Mouse (Mus musculus) hindbrain, embryonic 10.5 days (tissue): ENCODE measurements at regions not wholly inside any gene's neighbourhood (a gene's known extent, or its start where the extent isn't known, plus 50 kb on each side); places are given as distances from the start of the nearest gene placed in this dataset.
A peak's percentile ranks its signal among the peaks of the same experiment; 100 is the strongest.

ENCODE experiments used
- DNase-seq: peaks from one replicate; pipeline ENCODE4 v3.0.0-alpha.2; 2017; ENCODE audit warnings: low spot score
- H3K27ac ChIP-seq: fragments of 300-500 bp; sonication (generic); 2 replicates; pipeline ENCODE4 v1.5.1; 2016; ENCODE audit warnings: mild to moderate bottlenecking, moderate library complexity
- H3K27me3 ChIP-seq: fragments of 300-500 bp; sonication (generic); 2 replicates; pipeline ENCODE4 v1.6.1; 2016; ENCODE audit warnings: mild to moderate bottlenecking; ENCODE audit not compliant: poor library complexity, insufficient read depth, severe bottlenecking
- H3K36me3 ChIP-seq: fragments of 300-500 bp; sonication (generic); 2 replicates; pipeline ENCODE4 v1.6.1; 2016; ENCODE audit warnings: mild to moderate bottlenecking, moderate library complexity
- H3K4me1 ChIP-seq: fragments of 300-500 bp; sonication (generic); replicated peaks from 2 replicates; pipeline ENCODE4 v1.6.1; 2016; ENCODE audit warnings: mild to moderate bottlenecking
- H3K4me3 ChIP-seq: fragments of 300-500 bp; sonication (generic); 2 replicates; pipeline ENCODE4 v1.5.1; 2016; ENCODE audit warnings: mild to moderate bottlenecking, moderate library complexity
- H3K9me3 ChIP-seq: fragments of 300-500 bp; sonication (generic); 2 replicates; pipeline ENCODE4 v1.6.1; 2016; ENCODE audit warnings: mild to moderate bottlenecking, moderate library complexity
- WGBS: fragments of 180-500 bp; shearing (Covaris S2); methylation state at CpG from one replicate; pipeline ENCODE4 v1.1.7; 2016; 5-methylcytosine and 5-hydroxymethylcytosine counted together

DNA sequence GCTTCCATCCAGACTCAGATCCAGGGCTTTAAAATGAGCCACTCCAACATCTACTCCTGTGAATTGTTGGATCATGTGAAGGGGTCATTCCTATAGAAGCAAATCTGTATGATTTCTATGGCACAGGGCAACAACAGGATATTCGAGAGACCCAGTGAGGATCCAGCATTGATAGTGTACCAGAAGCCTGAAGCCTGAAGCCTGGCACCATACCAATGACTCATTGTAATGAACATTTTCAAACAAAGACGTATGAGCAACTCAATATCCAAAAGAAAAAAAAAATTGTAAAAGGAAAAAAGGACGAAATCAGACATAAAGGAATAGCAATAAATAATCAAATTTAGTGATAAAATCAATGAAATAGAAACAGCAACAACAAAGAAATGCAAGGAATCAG is 991.5 kb downstream of the Slc22a22 start:
- WGBS, result 81% methylated on average over 3 of the region's 3 CpGs

GRCm38 (mm10) chr15:56484693-56485092 is 992.7 kb downstream of the Slc22a22 start:
- no peak for DNase-seq
- no peaks in the 10 kb centered on the region for H3K4me1 ChIP-seq
- H3K9me3 ChIP-seq, result no peaks in the 10 kb centered on the region
- no peak overlapping the region for H3K4me3 ChIP-seq
- H3K36me3 ChIP-seq, result no peaks in the 10 kb centered on the region
- no peaks in the 10 kb centered on the region for H3K27me3 ChIP-seq
- WGBS, result 84% methylated on average over 3 of the region's 3 CpGs
- no peak overlapping the region for H3K27ac ChIP-seq

More for the DNA sequence above, 991.5 kb downstream of the Slc22a22 start:
- Histone ChIP-seq H3K4me3 (no peak overlapping the region), H3K36me3 (no peaks in the 10 kb centered on the region), H3K27me3 (no peaks in the 10 kb centered on the region), H3K9me3 (no peaks in the 10 kb centered on the region), H3K27ac (no peak overlapping the region), H3K4me1 (no peaks in the 10 kb centered on the region)
- DNase-seq, result no peak

DNA sequence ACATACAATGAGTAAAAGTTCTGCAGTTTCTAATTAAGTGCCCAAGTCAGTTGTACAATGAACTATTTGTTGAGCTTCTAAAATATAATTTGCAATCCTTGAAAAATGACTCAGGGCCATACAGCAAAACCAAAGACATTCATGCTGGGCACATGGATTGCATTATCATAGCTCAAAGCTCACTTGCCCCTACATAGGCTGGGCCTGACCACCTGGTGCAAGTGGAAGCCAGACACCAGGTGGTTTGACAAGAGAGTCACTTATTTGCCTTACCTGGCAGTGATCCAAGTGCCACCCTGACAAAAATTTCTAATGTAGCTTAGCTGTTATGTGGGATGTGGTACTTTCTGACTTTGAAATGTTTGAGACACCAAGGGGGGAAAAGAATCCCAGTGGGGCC is 997.7 kb downstream of the Slc22a22 start:
- H3K4me1 ChIP-seq, result no peaks in the 10 kb centered on the region
- no peak overlapping the region for H3K27ac ChIP-seq
- no peaks in the 10 kb centered on the region for H3K27me3 ChIP-seq
- no peaks in the 10 kb centered on the region for H3K36me3 ChIP-seq
- H3K9me3 ChIP-seq, result no peaks in the 10 kb centered on the region
- DNase-seq, result no peak
- no peak overlapping the region for H3K4me3 ChIP-seq

DNA sequence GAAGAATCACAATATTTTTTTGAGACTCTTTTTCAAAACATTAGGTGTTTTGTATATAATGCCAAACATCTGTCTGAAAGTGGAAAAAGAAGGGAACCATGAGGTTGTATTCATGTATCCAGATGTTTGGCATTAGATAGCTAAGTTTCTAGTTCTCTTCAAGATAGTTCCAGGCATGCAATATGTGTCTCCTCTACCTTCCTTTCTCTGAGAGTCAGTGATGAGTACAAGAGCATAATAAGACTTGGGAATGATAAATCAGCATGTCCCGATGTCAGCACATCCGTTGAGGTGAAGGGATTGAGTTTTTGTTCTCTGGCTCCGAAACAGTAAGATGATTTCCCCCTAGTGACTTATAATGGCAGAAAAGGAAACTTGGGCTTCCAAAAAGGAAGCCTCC is 998.4 kb downstream of the Slc22a22 start:
- no peaks in the 10 kb centered on the region for H3K9me3 ChIP-seq
- no peaks in the 10 kb centered on the region for H3K27me3 ChIP-seq
- no peaks in the 10 kb centered on the region for H3K36me3 ChIP-seq
- no peak overlapping the region for H3K27ac ChIP-seq
- H3K4me1 ChIP-seq, result no peaks in the 10 kb centered on the region
- no peak overlapping the region for H3K4me3 ChIP-seq
- 89% methylated on average over 3 of the region's 3 CpGs for WGBS
- DNase-seq, result no peak

- Histone ChIP-seq H3K27me3 (no peaks in the 10 kb centered on the region), H3K27ac (no peak overlapping the region), H3K4me3 (no peak overlapping the region), H3K36me3 (no peaks in the 10 kb centered on the region), H3K9me3 (no peaks in the 10 kb centered on the region), H3K4me1 (no peaks in the 10 kb centered on the region)
- WGBS, result 84% methylated on average over 1 of the region's 1 CpGs
- DNase-seq, result no peak
Measured at GRCm38 (mm10) chr15:56473679-56474078, 1003.7 kb downstream of the Slc22a22 start.

- no peaks in the 10 kb centered on the region for H3K4me1 ChIP-seq
- no peak for DNase-seq
Measured at GRCm38 (mm10) chr15:56451881-56452280, 1025.5 kb downstream of the Slc22a22 start.

DNA sequence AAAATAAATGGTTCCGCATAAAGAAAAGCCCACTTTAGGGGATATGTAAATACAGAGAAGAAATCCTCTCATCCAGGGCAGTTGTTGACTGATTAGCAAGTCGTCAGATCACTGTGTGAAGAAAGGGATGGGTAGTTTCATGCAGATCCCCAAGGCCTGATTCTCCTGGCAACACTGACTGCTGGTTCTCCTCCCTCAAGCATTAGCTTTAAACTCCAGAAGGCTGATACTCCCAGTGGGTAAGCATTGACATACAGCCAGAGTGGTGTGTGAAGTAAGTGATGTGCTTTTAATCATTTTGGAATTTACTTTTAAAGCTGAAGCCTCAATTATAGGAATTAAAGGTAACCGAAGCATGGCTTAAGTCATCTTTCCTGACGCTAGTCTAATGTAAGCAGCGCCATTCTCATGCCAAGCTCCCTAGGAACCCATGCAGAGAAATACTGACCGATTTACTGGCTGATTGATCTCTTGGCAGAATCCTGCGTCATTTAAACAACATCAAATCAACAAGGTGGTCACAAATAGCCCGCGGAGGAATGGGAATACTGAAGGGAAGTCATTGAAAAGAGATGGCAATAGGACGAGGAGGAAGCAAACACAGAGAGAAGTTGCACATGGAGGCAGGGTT is 1029.3 kb downstream of the Slc22a22 start:
- Histone ChIP-seq H3K4me3 (no peak overlapping the region), H3K27me3 (no peaks in the 10 kb centered on the region), H3K9me3 (no peaks in the 10 kb centered on the region), H3K4me1 (no peaks in the 10 kb centered on the region), H3K27ac (no peak overlapping the region), H3K36me3 (no peaks in the 10 kb centered on the region)
- WGBS, result 70% methylated on average over 10 of the region's 10 CpGs
- no peak for DNase-seq

More at GRCm38 (mm10) chr15:56451881-56452280, 1025.5 kb downstream of the Slc22a22 start:
- Histone ChIP-seq H3K9me3 (no peaks in the 10 kb centered on the region), H3K27me3 (no peaks in the 10 kb centered on the region), H3K36me3 (no peaks in the 10 kb centered on the region), H3K27ac (no peak overlapping the region), H3K4me3 (no peak overlapping the region)
- 82% methylated on average over 4 of the region's 4 CpGs for WGBS

DNA sequence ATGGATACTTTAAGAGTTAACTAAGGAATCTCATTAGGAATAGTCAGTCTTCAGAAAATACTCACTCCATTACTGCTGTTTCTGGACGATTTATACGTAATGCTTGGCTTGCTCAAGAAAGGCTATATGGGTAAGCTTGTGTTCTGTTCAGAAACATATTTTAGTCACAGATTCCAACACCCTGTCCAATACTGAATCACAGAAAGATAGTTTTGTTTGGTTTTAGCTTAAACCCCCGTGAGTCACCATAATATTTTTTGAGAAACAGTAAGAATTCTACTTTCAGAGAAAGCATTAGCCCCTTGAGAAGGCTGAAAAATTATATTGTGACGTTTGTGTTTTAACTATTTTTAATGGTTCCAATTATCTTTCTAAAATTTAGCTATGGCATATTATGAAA is 1037.3 kb downstream of the Slc22a22 start:
- Histone ChIP-seq H3K27ac (no peak overlapping the region), H3K4me1 (no peaks in the 10 kb centered on the region), H3K4me3 (no peak overlapping the region), H3K36me3 (no peaks in the 10 kb centered on the region), H3K27me3 (no peaks in the 10 kb centered on the region), H3K9me3 (no peaks in the 10 kb centered on the region)
- 88% methylated on average over 4 of the region's 4 CpGs for WGBS
- no peak for DNase-seq

DNA sequence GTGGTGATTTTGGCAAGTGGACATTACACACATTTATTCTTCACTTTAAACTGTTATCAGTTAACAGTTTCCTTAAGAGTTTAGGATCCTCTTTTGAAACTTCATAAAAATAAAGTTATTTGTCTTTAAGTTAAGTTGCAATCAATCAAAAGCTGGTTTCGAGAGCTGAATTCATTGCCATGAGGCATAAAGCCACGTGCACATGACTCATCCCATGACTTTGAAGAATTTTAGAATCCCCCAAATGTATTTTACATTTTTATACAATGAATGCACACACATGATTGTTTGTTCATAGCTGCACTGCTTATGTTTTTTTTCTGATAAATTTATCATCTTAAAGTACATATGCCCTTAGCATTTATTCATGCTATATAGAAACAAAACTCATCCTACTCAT is 1039.1 kb downstream of the Slc22a22 start:
- Histone ChIP-seq H3K4me3 (no peak overlapping the region), H3K27me3 (no peaks in the 10 kb centered on the region), H3K27ac (no peak overlapping the region), H3K36me3 (no peaks in the 10 kb centered on the region), H3K9me3 (no peaks in the 10 kb centered on the region), H3K4me1 (no peaks in the 10 kb centered on the region)
- WGBS, result 86% methylated on average over 2 of the region's 2 CpGs
- no peak for DNase-seq

- H3K27me3 ChIP-seq, result no peaks in the 10 kb centered on the region
- no peaks in the 10 kb centered on the region for H3K36me3 ChIP-seq
- H3K4me1 ChIP-seq, result no peaks in the 10 kb centered on the region
- H3K27ac ChIP-seq, result no peak overlapping the region
- H3K9me3 ChIP-seq, result no peaks in the 10 kb centered on the region
- DNase-seq, result no peak
- no peak overlapping the region for H3K4me3 ChIP-seq
- WGBS, result 66% methylated on average over 6 of the region's 6 CpGs
Measured at GRCm38 (mm10) chr15:56436131-56436530, 1041.3 kb downstream of the Slc22a22 start.

DNA sequence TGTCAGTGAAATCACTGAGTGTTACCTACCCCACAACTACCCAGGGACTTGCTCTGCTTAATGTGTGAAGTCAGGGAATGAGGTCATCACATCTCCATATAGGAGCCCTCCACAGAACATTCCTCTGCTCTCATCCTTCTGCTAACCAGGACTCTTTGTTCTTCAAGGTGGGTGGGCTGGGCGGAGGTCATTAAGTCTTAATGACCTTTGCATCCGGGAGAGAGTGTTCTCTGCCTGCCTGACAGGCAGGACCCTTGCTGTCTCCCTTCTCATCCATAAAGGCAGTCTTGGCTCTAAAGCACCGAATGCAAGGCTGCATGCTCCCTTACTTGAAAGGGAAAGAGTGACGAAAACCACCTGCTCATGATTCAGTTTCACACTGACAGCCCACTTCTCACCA is 1051.4 kb downstream of the Slc22a22 start:
- H3K4me1 ChIP-seq, result peaks cover 5% of the 10 kb centered on the region; the same call in 1 of the 2 replicates
- H3K27ac ChIP-seq, result no peak overlapping the region
- no peaks in the 10 kb centered on the region for H3K36me3 ChIP-seq
- H3K27me3 ChIP-seq, result no peaks in the 10 kb centered on the region
- H3K9me3 ChIP-seq, result no peaks in the 10 kb centered on the region
- DNase-seq, result peak; percentile 31
- no peak overlapping the region for H3K4me3 ChIP-seq
- WGBS, result 16% methylated on average over 4 of the region's 4 CpGs

- H3K9me3 ChIP-seq, result no peaks in the 10 kb centered on the region
- no peaks in the 10 kb centered on the region for H3K36me3 ChIP-seq
- H3K27me3 ChIP-seq, result no peaks in the 10 kb centered on the region
- no peaks in the 10 kb centered on the region for H3K4me1 ChIP-seq
- WGBS, result 30% methylated on average over 1 of the region's 1 CpGs
- DNase-seq, result no peak
- no peak overlapping the region for H3K4me3 ChIP-seq
- no peak overlapping the region for H3K27ac ChIP-seq
Measured at GRCm38 (mm10) chr15:56420681-56421080, 1056.7 kb downstream of the Slc22a22 start.

DNA sequence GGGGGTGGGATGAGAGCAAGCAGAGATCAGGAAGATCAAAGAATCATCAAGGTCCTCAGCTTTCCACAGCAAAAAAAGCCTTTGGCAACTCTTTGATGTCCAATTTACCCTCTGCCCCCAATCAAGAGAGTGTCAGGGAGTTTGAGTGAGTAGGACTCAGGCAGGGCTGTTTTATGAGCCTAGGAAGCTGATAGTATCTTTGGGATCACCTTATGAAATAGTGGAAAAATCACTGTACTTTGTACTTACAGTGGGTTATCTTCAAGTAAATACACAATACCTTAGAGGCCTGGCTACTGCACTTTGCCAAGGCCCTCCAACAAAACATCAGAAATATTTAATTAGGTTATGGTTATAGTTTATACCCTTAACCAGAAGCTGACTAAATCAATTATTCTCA is 1085.4 kb downstream of the Slc22a22 start:
- no peaks in the 10 kb centered on the region for H3K27me3 ChIP-seq
- no peaks in the 10 kb centered on the region for H3K4me1 ChIP-seq
- no peak overlapping the region for H3K27ac ChIP-seq
- peak; percentile 10 for DNase-seq
- H3K4me3 ChIP-seq, result no peak overlapping the region
- H3K36me3 ChIP-seq, result no peaks in the 10 kb centered on the region
- H3K9me3 ChIP-seq, result no peaks in the 10 kb centered on the region

DNA sequence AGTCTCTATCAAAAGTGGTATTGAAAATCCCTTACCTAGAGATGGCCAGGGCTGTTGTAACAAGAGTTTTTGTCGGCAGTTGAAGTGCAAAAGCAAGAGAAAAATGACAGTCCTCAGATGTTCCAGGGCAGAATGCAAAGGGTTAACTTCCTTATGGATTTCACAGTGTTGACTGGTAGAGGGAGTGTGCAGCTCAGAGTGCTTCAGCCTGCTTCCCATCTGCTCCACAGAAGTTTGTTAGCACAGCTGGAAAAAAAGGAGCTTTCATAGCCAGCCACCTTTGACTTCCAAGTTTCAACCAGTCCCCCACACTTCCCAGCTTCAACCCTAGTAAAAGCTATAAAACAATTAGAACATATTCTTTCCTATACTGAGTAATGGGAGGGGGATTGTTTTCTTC is 1098.9 kb downstream of the Slc22a22 start:
- Histone ChIP-seq H3K36me3 (no peaks in the 10 kb centered on the region), H3K27ac (no peak overlapping the region), H3K27me3 (no peaks in the 10 kb centered on the region), H3K4me3 (no peak overlapping the region), H3K4me1 (no peaks in the 10 kb centered on the region; the same call in 1 of the 2 replicates), H3K9me3 (no peaks in the 10 kb centered on the region)
- whole genome bisulfite sequencing, result 56% methylated on average over 1 of the region's 1 CpGs
- DNase-seq, result peak; percentile 20
